Mouse (Mus musculus) forebrain, postnatal 0 days (tissue): ENCODE measurements around the gene Aff3. TPM values are rescaled to one million over a fixed set of nuclear protein-coding genes. Genes with fewer than 3 reads are reported as not detected.

Experiments
- ATAC-seq: fragments of 200-750 bp; cut with Nextera tagmentation; 2 replicates; pipeline ENCODE4 v1.8.0; 2017; ENCODE audit warnings: mild to moderate bottlenecking, moderate library complexity
- DNase-seq: peaks from one replicate; pipeline ENCODE4 v3.0.0-alpha.2; 2015
- H3K27ac ChIP-seq: fragments of 300-500 bp; sonication (generic); 2 replicates; pipeline ENCODE4 v1.5.1; 2014; ENCODE audit warnings: low read depth, mild to moderate bottlenecking, antibody characterized with exemption, low read length, moderate library complexity, mixed read lengths
- H3K27me3 ChIP-seq: fragments of 300-500 bp; sonication (generic); 2 replicates; pipeline ENCODE4 v1.6.1; 2014; ENCODE audit warnings: mild to moderate bottlenecking, low read length, mixed read lengths; ENCODE audit not compliant: insufficient read depth
- H3K36me3 ChIP-seq: fragments of 300-500 bp; sonication (generic); 2 replicates; pipeline ENCODE4 v1.6.1; 2014; ENCODE audit warnings: mild to moderate bottlenecking, moderate library complexity; ENCODE audit not compliant: insufficient read depth
- H3K4me1 ChIP-seq: fragments of 300-500 bp; sonication (generic); 2 replicates; pipeline ENCODE4 v1.6.1; 2014; ENCODE audit warnings: antibody characterized with exemption; ENCODE audit not compliant: insufficient read depth
- H3K4me2 ChIP-seq: fragments of 300-500 bp; sonication (generic); 2 replicates; pipeline ENCODE4 v1.6.1; 2014; ENCODE audit warnings: low read depth, mild to moderate bottlenecking, moderate library complexity
- H3K4me3 ChIP-seq: fragments of 300-500 bp; sonication (generic); 2 replicates; pipeline ENCODE4 v1.5.1; 2014; ENCODE audit warnings: low read depth, low read length, mixed read lengths
- H3K9ac ChIP-seq: fragments of 300-500 bp; sonication (generic); 2 replicates; pipeline ENCODE4 v1.6.1; 2014; ENCODE audit warnings: mild to moderate bottlenecking
- H3K9me3 ChIP-seq: fragments of 300-500 bp; sonication (generic); 2 replicates; pipeline ENCODE4 v1.6.1; 2016; ENCODE audit warnings: low read length
- CTCF ChIP-seq: sonication (generic); IDR thresholded peaks from 2 replicates; pipeline ENCODE4 v1.5.1; 2016; ENCODE audit warnings: antibody characterized with exemption, control low read depth, low read depth
- WGBS: fragments of 180-500 bp; shearing (Covaris S2); extraction: QIAGEN DNeasy Blood & Tissue Kit; methylation state at CpG from one replicate; pipeline ENCODE4 v1.1.7; 2014; 5-methylcytosine and 5-hydroxymethylcytosine counted together
- polyA plus RNA-seq: library from polyadenylated mRNA; unstranded; fragments of >200 nt; fragmentation: Nextera tagmentation; extraction: Ambion mirVana; gene quantifications from 2 replicates; pipeline ENCODE4 v1.2.1, GENCODE M21; 2015
- total RNA-seq: library from RNA; depleted of rRNA; stranded (reverse); fragments of >200 nt; gene quantifications from 2 replicates; pipeline ENCODE4 v1.2.3, GENCODE M21; 2014

Gene Aff3
- total and polyA plus RNA-seq, 2 experiments from 2014 or later, result 21.8 to 102 TPM

DNA sequence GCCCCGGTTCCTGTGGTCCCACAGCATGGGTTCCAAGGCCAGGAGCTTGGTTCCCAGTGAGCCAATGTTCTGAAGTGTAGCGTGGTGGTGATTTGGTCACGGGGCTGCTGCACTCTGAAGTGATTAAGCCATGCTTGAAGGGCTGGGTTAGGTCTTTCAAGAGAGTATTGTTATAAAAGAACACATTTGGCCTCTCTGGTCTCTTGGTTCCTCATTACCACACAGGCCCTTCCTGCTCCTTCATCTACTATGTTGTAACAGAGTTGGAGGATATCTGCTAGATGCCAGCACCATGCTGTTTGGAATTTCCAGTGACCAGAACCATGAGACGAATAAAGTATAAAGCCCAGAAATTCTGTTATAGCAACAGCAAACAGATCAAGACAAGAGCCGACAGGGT is 431.6 kb downstream of the Aff3 start:
- Histone ChIP-seq H3K4me2 (no peak overlapping the region), H3K9me3 (no peaks in the 10 kb centered on the region), H3K36me3 (no peaks in the 10 kb centered on the region), H3K27ac (no peak overlapping the region), H3K4me1 (no peaks in the 10 kb centered on the region; the same call in 1 of the 2 replicates), H3K4me3 (no peak overlapping the region), H3K27me3 (no peaks in the 10 kb centered on the region), H3K9ac (no peak overlapping the region)
- DNase-seq (no peak), ATAC-seq (no peak)
- 85% methylated on average over 5 of the region's 5 CpGs for WGBS
- TF ChIP-seq CTCF, result no peak

DNA sequence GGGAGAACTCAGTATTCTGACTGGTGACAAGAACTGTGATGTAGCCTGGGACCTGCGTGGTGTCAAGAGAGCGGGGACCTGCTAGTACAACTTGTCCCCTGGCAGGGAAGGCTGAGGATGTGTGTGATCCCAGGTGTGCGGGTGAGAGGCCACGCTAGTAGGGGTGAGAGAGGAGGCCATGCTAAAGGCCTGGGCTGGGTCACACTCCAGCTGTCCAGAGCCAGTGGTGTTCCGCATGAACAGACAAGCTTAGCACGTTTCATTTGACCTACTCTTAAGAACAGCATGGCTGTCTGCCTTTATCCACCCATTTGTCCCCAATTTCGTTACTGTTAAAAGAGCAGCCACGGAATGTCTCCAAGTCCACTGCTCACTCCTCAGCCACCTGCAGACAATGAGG is 434.7 kb downstream of the Aff3 start:
- ATAC-seq, result no peak

DNA sequence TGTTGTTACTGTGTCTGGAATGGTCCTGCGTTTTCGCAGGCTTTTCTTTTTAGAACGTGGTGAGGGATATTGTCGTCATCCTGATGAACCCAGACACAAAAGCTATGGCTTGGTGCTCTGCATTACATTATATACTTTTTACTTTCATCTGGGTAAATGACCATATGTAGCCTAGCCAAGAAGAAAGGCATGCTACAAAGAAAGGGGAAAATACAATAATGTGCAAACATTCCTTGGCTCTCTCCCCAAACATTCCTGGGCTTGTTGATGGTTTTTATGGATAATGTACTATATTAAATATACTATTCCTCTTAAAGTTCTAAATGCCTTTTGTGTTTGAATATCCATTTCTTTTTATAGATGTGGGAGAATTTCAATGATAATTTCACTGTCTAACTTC is 435.9 kb downstream of the Aff3 start:
- TF ChIP-seq CTCF, result no peak
- H3K4me3 ChIP-seq, result no peak overlapping the region
- H3K4me1 ChIP-seq, result no peaks in the 10 kb centered on the region
- 82% methylated on average over 4 of the region's 4 CpGs for WGBS
- H3K9ac ChIP-seq, result no peak overlapping the region
- ATAC-seq, result no peak
- H3K9me3 ChIP-seq, result peaks cover 17% of the 10 kb centered on the region
- H3K27me3 ChIP-seq, result no peaks in the 10 kb centered on the region
- no peak overlapping the region for H3K27ac ChIP-seq
- DNase-seq, result no peak
- H3K36me3 ChIP-seq, result no peaks in the 10 kb centered on the region
- H3K4me2 ChIP-seq, result no peak overlapping the region

More for the DNA sequence above, 434.7 kb downstream of the Aff3 start:
- no peak overlapping the region for H3K4me2 ChIP-seq
- H3K36me3 ChIP-seq, result no peaks in the 10 kb centered on the region
- H3K4me3 ChIP-seq, result no peak overlapping the region
- no peak for TF ChIP-seq CTCF
- DNase-seq, result no peak
- WGBS, result 75% methylated on average over 8 of the region's 8 CpGs
- no peak overlapping the region for H3K27ac ChIP-seq
- no peaks in the 10 kb centered on the region for H3K4me1 ChIP-seq
- peaks cover 4% of the 10 kb centered on the region for H3K9me3 ChIP-seq
- no peaks in the 10 kb centered on the region for H3K27me3 ChIP-seq
- H3K9ac ChIP-seq, result no peak overlapping the region

DNA sequence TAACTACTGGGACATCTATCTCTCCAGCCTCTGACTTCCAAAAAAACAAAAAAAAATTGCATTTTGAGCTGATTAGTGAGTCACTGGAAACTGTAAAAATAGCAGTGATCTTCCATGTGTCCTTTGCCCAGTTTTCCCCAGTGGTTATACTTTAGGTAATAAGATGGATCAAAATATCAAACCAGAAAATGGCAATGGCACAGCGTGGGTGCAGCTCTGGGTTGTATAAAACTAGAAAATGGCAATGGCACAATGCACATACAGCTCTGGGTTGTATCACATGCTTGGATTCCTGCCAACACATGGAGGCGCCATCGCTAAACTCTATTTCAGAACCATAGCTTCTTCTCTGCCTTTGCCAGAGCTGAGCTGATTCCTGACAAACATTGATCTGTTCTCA is 439.6 kb downstream of the Aff3 start:
- 97% methylated on average over 3 of the region's 3 CpGs for WGBS
- Histone ChIP-seq H3K4me3 (no peak overlapping the region), H3K4me2 (no peak overlapping the region), H3K27ac (no peak overlapping the region), H3K4me1 (no peaks in the 10 kb centered on the region), H3K9ac (no peak overlapping the region), H3K9me3 (peaks cover 20% of the 10 kb centered on the region), H3K27me3 (no peaks in the 10 kb centered on the region), H3K36me3 (no peaks in the 10 kb centered on the region)
- ATAC-seq, result no peak
- no peak for DNase-seq
- TF ChIP-seq CTCF, result no peak

DNA sequence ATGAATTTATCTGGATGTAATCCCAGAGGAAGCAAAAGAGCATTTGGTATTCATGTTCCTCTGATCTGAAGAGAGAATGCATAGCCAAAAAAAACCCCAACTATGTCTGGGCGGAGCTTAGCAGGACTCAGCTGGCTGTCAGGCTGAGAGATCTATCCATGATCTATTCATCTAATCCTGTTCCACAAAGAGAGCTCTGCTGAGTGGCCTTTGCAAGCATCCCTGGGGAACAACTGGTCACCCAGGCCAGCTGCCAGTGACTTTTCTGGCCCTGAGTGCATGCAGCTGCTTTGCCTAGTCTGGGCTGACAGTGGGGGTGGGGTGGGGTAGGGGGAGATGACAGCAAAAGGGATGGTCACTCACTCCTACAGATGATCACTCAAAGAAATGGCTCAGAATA is 442.6 kb downstream of the Aff3 start:
- Histone ChIP-seq H3K27me3 (no peaks in the 10 kb centered on the region), H3K9ac (no peak overlapping the region), H3K4me3 (no peak overlapping the region), H3K36me3 (no peaks in the 10 kb centered on the region), H3K4me1 (no peaks in the 10 kb centered on the region), H3K27ac (no peak overlapping the region; the same call in 1 of the 2 replicates), H3K9me3 (peaks cover 20% of the 10 kb centered on the region), H3K4me2 (no peak overlapping the region)
- DNase-seq (no peak), ATAC-seq (peak; percentile 54; the same call in 1 of the 2 replicates)
- 76% methylated on average over 1 of the region's 1 CpGs for WGBS
- no peak for TF ChIP-seq CTCF

DNA sequence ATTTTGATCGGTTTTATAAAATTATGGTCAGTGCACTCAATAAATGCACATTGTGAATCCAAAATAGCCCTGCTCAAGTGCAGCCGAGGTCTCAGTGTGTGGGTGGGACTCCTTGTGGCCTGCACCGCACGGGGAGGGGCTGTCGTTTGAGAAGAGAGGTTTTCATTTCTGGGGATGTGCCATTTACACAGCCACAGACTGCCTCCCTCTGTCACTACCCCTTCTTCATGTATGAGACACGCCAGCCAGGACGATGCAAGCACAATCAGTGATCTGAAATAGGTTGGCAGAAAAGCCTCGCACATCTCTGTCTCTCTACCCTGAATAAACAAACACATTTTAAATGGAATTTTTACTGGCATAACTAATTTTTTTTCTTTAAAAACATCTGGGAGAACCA is 443.3 kb downstream of the Aff3 start:
- WGBS, result 79% methylated on average over 8 of the region's 8 CpGs
- no peak for TF ChIP-seq CTCF
- no peak overlapping the region for H3K9ac ChIP-seq
- no peak overlapping the region for H3K27ac ChIP-seq
- peaks cover 20% of the 10 kb centered on the region for H3K9me3 ChIP-seq
- no peak overlapping the region for H3K4me2 ChIP-seq
- no peaks in the 10 kb centered on the region for H3K27me3 ChIP-seq
- H3K36me3 ChIP-seq, result no peaks in the 10 kb centered on the region
- DNase-seq (no peak), ATAC-seq (peak; percentile 54; the same call in 1 of the 2 replicates)
- H3K4me1 ChIP-seq, result no peaks in the 10 kb centered on the region
- H3K4me3 ChIP-seq, result no peak overlapping the region

DNA sequence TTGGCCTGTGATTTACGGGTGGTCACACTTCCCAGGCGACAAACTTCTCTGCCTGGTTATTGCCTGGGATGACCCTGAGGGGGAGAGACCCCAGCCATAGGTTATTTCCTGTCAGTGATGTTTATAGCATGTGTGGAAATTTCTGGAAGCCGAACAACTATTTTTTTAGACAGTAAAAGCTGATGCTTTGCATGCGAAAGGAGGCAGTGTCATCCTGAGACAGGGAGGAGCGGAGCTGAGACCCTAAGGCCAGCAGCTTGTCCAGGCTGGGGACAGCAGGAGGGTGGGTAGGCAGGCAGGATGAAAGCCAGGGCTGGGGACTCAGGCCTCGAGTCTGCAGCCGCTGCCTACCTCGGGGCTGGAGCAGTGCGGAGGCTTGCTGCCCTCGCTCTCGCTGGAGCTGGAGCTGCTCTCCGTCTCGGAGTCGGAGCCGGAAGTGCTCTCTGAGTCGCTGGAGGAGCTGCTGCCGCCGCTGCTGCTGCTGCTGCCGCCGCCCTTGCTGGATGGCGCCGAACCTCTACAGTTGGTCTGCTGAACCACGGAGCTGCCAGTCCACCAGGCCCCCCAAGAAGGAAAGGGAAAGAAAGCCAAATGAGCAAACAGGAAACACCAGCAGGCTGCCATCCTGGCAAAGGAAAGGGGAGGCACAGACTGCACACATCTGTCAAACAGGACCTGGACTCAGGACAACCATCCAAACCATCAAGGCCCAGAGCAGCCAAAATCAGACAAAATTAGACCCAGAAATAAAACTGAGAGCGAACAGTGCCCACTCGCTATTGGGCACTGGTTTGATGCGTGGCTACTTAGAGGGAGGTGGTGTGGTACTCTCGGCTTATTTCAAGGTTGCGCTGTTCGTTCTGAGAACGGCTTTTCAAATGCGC is 446.6 kb downstream of the Aff3 start:
- no peaks in the 10 kb centered on the region for H3K27me3 ChIP-seq
- H3K4me3 ChIP-seq, result no peak overlapping the region
- H3K36me3 ChIP-seq, result 0 out of 2 replicates have a peak, but pooled peaks cover 4% of the 10 kb centered on the region
- no peaks in the 10 kb centered on the region for H3K9me3 ChIP-seq
- WGBS, result 70% methylated on average over 31 of the region's 31 CpGs
- H3K27ac ChIP-seq, result no peak overlapping the region
- H3K4me1 ChIP-seq, result no peaks in the 10 kb centered on the region
- ATAC-seq, result no peak
- peak overlapping the region; percentile 17; the same call in 1 of the 2 replicates for H3K4me2 ChIP-seq
- no peak for TF ChIP-seq CTCF
- H3K9ac ChIP-seq, result no peak overlapping the region
- DNase-seq, result no peak
